Mouse (Mus musculus) liver, postnatal 0 days (tissue): ENCODE data around the gene Prkd2. TPM values are rescaled to one million over a fixed set of nuclear protein-coding genes. Genes with fewer than 3 reads are reported as not detected.

Experiments
- ATAC-seq: fragments of 200-750 bp; cut with Nextera tagmentation; 2 replicates; pipeline ENCODE4 v1.8.0; 2017; ENCODE audit warnings: mild to moderate bottlenecking, moderate library complexity
- DNase-seq: peaks from one replicate; pipeline ENCODE4 v3.0.0-alpha.2; 2016
- H3K27ac ChIP-seq: fragments of 300-500 bp; sonication (generic); 2 replicates; pipeline ENCODE4 v1.5.1; 2014; ENCODE audit warnings: antibody characterized with exemption, moderate library complexity, mild to moderate bottlenecking, low read depth
- H3K27me3 ChIP-seq: fragments of 300-500 bp; sonication (generic); 2 replicates; pipeline ENCODE4 v1.6.1; 2014; ENCODE audit warnings: low read length, control low read depth, mixed read lengths; ENCODE audit not compliant: insufficient read depth
- H3K36me3 ChIP-seq: fragments of 300-500 bp; sonication (generic); replicated peaks from 2 replicates; pipeline ENCODE4 v1.6.1; 2014; ENCODE audit warnings: mild to moderate bottlenecking, control low read depth, low read length, moderate library complexity, mixed read lengths; ENCODE audit not compliant: insufficient read depth
- H3K4me1 ChIP-seq: fragments of 300-500 bp; sonication (generic); 2 replicates; pipeline ENCODE4 v1.6.1; 2014; ENCODE audit warnings: antibody characterized with exemption, mild to moderate bottlenecking, control low read depth; ENCODE audit not compliant: insufficient read depth
- H3K4me2 ChIP-seq: fragments of 300-500 bp; sonication (generic); 2 replicates; pipeline ENCODE4 v1.6.1; 2014; ENCODE audit warnings: low read depth, mild to moderate bottlenecking, low read length, moderate library complexity, mixed read lengths
- H3K4me3 ChIP-seq: fragments of 300-500 bp; sonication (generic); 2 replicates; pipeline ENCODE4 v1.5.1; 2014; ENCODE audit warnings: low read depth, low read length
- H3K9ac ChIP-seq: fragments of 300-500 bp; sonication (generic); replicated peaks from 2 replicates; pipeline ENCODE4 v1.6.1; 2014; ENCODE audit warnings: mild to moderate bottlenecking, moderate library complexity
- H3K9me3 ChIP-seq: fragments of 300-500 bp; sonication (generic); 2 replicates; pipeline ENCODE4 v1.6.1; 2016; ENCODE audit warnings: mild to moderate bottlenecking, control low read depth, low read length, mixed read lengths
- CTCF ChIP-seq: sonication (generic); IDR thresholded peaks from 2 replicates; pipeline ENCODE4 v1.5.1; 2016; ENCODE audit warnings: antibody characterized with exemption, low read depth
- EP300 ChIP-seq: IDR thresholded peaks from 2 replicates; pipeline ENCODE4 v1.6.1; 2016; ENCODE audit warnings: antibody characterized with exemption, low read depth, mild to moderate bottlenecking
- WGBS: fragments of 180-500 bp; shearing (Covaris S2); extraction: QIAGEN DNeasy Blood & Tissue Kit; methylation state at CpG from one replicate; pipeline ENCODE4 v1.1.7; 2014; ENCODE audit not compliant: insufficient replicate concordance; 5-methylcytosine and 5-hydroxymethylcytosine counted together
- polyA plus RNA-seq: library from polyadenylated mRNA; unstranded; fragments of >200 nt; fragmentation: Nextera tagmentation; extraction: Ambion mirVana; gene quantifications from 2 replicates; pipeline ENCODE4 v1.2.1, GENCODE M21; 2015

Prkd2 gene
- polyA plus RNA-seq, 1 experiment from 2014 or later, result 5.0 TPM

GRCm38 (mm10) chr7:16919395-16920149, 76.9 kb downstream of the Prkd2 start:
- Histone ChIP-seq H3K4me1 (peaks cover 31% of the 10 kb centered on the region), H3K27me3 (no peaks in the 10 kb centered on the region), H3K4me2 (peak overlapping the region; percentile 18; the same call in 1 of the 2 replicates), H3K9me3 (no peaks in the 10 kb centered on the region), H3K27ac (peak overlapping the region; percentile 45; the same call in 1 of the 2 replicates), H3K4me3 (no peak overlapping the region), H3K36me3 (peaks cover 58% of the 10 kb centered on the region), H3K9ac (no peak overlapping the region)
- DNase-seq (peak; percentile 52), ATAC-seq (no peak)
- 64% methylated on average over 13 of the region's 13 CpGs for WGBS
- TF ChIP-seq EP300 (peak; percentile 80), CTCF (no peak)

Other genes starting within 250 kb of the Prkd2 start
- gene Arhgap35, start 227.9 kb upstream of the Prkd2 start, polyA plus RNA-seq, result 2.4 and 2.7 TPM in 2 replicates
- not detected in 2 replicates for gene Ceacam15, start 167.2 kb upstream of the Prkd2 start, polyA plus RNA-seq
- gene Ceacam9, start 121.0 kb upstream of the Prkd2 start, polyA plus RNA-seq, result not detected in 2 replicates
- 151 and 153 TPM in 2 replicates for gene Ap2s1, start 104.5 kb upstream of the Prkd2 start, polyA plus RNA-seq
- gene Slc1a5, start 61.6 kb upstream of the Prkd2 start, polyA plus RNA-seq, result 43.9 and 44.8 TPM in 2 replicates
- 15.9 and 18.4 TPM in 2 replicates for gene Strn4, start 27.0 kb upstream of the Prkd2 start, polyA plus RNA-seq
- gene Fkrp, start 26.2 kb upstream of the Prkd2 start, polyA plus RNA-seq, result 7.4 and 8.7 TPM in 2 replicates
- 0.09 TPM in 2 replicates for gene Dact3, start 32.4 kb downstream of the Prkd2 start, polyA plus RNA-seq
- 0.15 and 0.20 TPM in 2 replicates for gene Gng8, start 48.9 kb downstream of the Prkd2 start, polyA plus RNA-seq
- 1.1 and 1.7 TPM in 2 replicates for gene Ptgir, start 63.6 kb downstream of the Prkd2 start, polyA plus RNA-seq
- gene Calm3, start 81.2 kb downstream of the Prkd2 start, polyA plus RNA-seq, result 58.8 and 60.3 TPM in 2 replicates
- 0.06 and 0.09 TPM in 2 replicates for gene Pnmal2, start 101.8 kb downstream of the Prkd2 start, polyA plus RNA-seq
- gene Pnmal1, start 116.8 kb downstream of the Prkd2 start, polyA plus RNA-seq, result 0.02 and 0.04 TPM in 2 replicates
- gene Gm42372, start 140.2 kb downstream of the Prkd2 start, polyA plus RNA-seq, result not detected in 2 replicates
- gene Ccdc8, start 149.8 kb downstream of the Prkd2 start, polyA plus RNA-seq, result 1.1 and 1.3 TPM in 2 replicates
- gene Ppp5c, start 185.0 kb downstream of the Prkd2 start, polyA plus RNA-seq, result 26.9 and 32.1 TPM in 2 replicates
- gene Hif3a, start 219.5 kb downstream of the Prkd2 start, polyA plus RNA-seq, result 2.6 and 3.9 TPM in 2 replicates
- 0.54 and 0.69 TPM in 2 replicates for gene Psg16, start 231.1 kb downstream of the Prkd2 start, polyA plus RNA-seq